Mouse (Mus musculus) MEL (cell line): ENCODE measurements around the gene Rlf. TPM values are rescaled to one million over a fixed set of nuclear protein-coding genes. Genes with fewer than 3 reads are reported as not detected.

Source experiments
- DNase-seq: peaks from one replicate; pipeline ENCODE4 v3.0.0; 2011; ENCODE audit warnings: low read depth, low spot score
- H3K27ac ChIP-seq: 2 replicates; pipeline ENCODE4 v1.5.1; 2012; ENCODE audit warnings: low read depth, mild to moderate bottlenecking, control low read depth, low read length, moderate library complexity; ENCODE audit not compliant: control insufficient read depth
- H3K27me3 ChIP-seq, 2 experiments: fragments of 150-350 bp in 1 of 2; sonication (generic) in 1 of 2; 2 replicates each; pipeline ENCODE4 v1.6.1; 2012; ENCODE audit warnings: low read length in 2 of 2, mild to moderate bottlenecking in 2 of 2, improper control_type of control experiment in 1 of 2, moderate library complexity in 1 of 2; ENCODE audit not compliant: insufficient read depth in 2 of 2, control insufficient read depth in 1 of 2
- H3K36me3 ChIP-seq, 2 experiments: 2 replicates each; pipeline ENCODE4 v1.6.1; 2012 to 2014; ENCODE audit warnings: low read length in 2 of 2, improper control_type of control experiment in 1 of 2, inconsistent platforms in 1 of 2, mild to moderate bottlenecking in 1 of 2; ENCODE audit not compliant: insufficient read depth in 2 of 2, control insufficient read depth in 1 of 2
- H3K4me1 ChIP-seq, 2 experiments: fragments of 150-350 bp in 1 of 2; sonication (generic) in 1 of 2; 2 replicates each; pipeline ENCODE4 v1.6.1; 2012; ENCODE audit warnings: low read length in 2 of 2, improper control_type of control experiment in 1 of 2, mild to moderate bottlenecking in 1 of 2; ENCODE audit not compliant: insufficient read depth in 2 of 2, control insufficient read depth in 1 of 2
- H3K4me3 ChIP-seq, 2 experiments: fragments of 150-350 bp in 1 of 2; sonication (generic) in 1 of 2; 2 replicates each; pipeline ENCODE4 v1.5.1; 2012; ENCODE audit warnings: low read depth in 2 of 2, low read length in 2 of 2, mild to moderate bottlenecking in 2 of 2, moderate library complexity in 2 of 2, control low read depth in 1 of 2, improper control_type of control experiment in 1 of 2; ENCODE audit not compliant: control insufficient read depth in 1 of 2, insufficient read depth in 1 of 2
- H3K79me2 ChIP-seq: 2 replicates; pipeline ENCODE4 v1.6.1; 2012; ENCODE audit warnings: mild to moderate bottlenecking, low read length, moderate library complexity; ENCODE audit not compliant: control insufficient read depth, poor library complexity, insufficient read depth
- H3K9ac ChIP-seq: 2 replicates; pipeline ENCODE4 v1.6.1; 2012; ENCODE audit warnings: low read depth, mild to moderate bottlenecking, control low read depth, low read length, moderate library complexity; ENCODE audit not compliant: control insufficient read depth, poor library complexity, severe bottlenecking
- H3K9me3 ChIP-seq: fragments of 150-350 bp; sonication (generic); replicated peaks from 2 replicates; pipeline ENCODE4 v1.6.1; 2012; ENCODE audit warnings: mild to moderate bottlenecking, low read length, improper control_type of control experiment, moderate library complexity; ENCODE audit not compliant: insufficient read depth
- CHD2 ChIP-seq: IDR thresholded peaks from 2 replicates; pipeline ENCODE4 v1.6.1; 2011; ENCODE audit warnings: low read length, improper control_type of control experiment
- E2F4 ChIP-seq: IDR thresholded peaks from 2 replicates; pipeline ENCODE4 v1.6.1; 2011; ENCODE audit warnings: low read depth, low read length, improper control_type of control experiment, borderline replicate concordance
- ETS1 ChIP-seq: IDR thresholded peaks from 2 replicates; pipeline ENCODE4 v1.6.1; 2012; ENCODE audit warnings: low read depth, mild to moderate bottlenecking, inconsistent platforms, low read length, improper control_type of control experiment, moderate library complexity
- HCFC1 ChIP-seq: IDR thresholded peaks from 2 replicates; pipeline ENCODE4 v1.6.1; 2012; ENCODE audit warnings: low read depth, mild to moderate bottlenecking, inconsistent platforms, low read length, improper control_type of control experiment, moderate library complexity
- MAFK ChIP-seq: IDR thresholded peaks from 2 replicates; pipeline ENCODE4 v1.6.1; 2011; ENCODE audit warnings: low read depth, mild to moderate bottlenecking, low read length, improper control_type of control experiment, borderline replicate concordance
- MAX ChIP-seq: IDR thresholded peaks from 2 replicates; pipeline ENCODE4 v1.6.1; 2011; ENCODE audit warnings: low read length, improper control_type of control experiment
- MYB ChIP-seq: IDR thresholded peaks from 2 replicates; pipeline ENCODE4 v1.6.1; 2011; ENCODE audit warnings: mild to moderate bottlenecking, low read depth, low read length, improper control_type of control experiment
- NELFE ChIP-seq: IDR thresholded peaks from 2 replicates; pipeline ENCODE4 v1.6.1; 2011; ENCODE audit warnings: low read depth, low read length, improper control_type of control experiment
- POLR2A ChIP-seq, 2 experiments: IDR thresholded peaks; 2 replicates each; pipeline ENCODE4 v1.6.1; 2011 to 2012; ENCODE audit warnings: low read length in 2 of 2, mild to moderate bottlenecking in 2 of 2, control low read depth in 1 of 2, improper control_type of control experiment in 1 of 2, low read depth in 1 of 2, moderate library complexity in 1 of 2; ENCODE audit not compliant: control insufficient read depth in 1 of 2, insufficient read depth in 1 of 2, poor library complexity in 1 of 2
- POLR2AphosphoS2 ChIP-seq: IDR thresholded peaks from 2 replicates; pipeline ENCODE4 v1.6.1; 2011; ENCODE audit warnings: low read length, improper control_type of control experiment
- RCOR1 ChIP-seq: IDR thresholded peaks from 2 replicates; pipeline ENCODE4 v1.6.1; 2012; ENCODE audit warnings: low read depth, mild to moderate bottlenecking, inconsistent platforms, low read length, improper control_type of control experiment
- SMC3 ChIP-seq: IDR thresholded peaks from 2 replicates; pipeline ENCODE4 v1.6.1; 2011; ENCODE audit warnings: low read depth, low read length, improper control_type of control experiment
- TAL1 ChIP-seq: IDR thresholded peaks from 2 replicates; pipeline ENCODE4 v1.6.1; 2012; ENCODE audit warnings: mild to moderate bottlenecking, inconsistent platforms, low read length, moderate library complexity, mixed read lengths
- UBTF ChIP-seq: IDR thresholded peaks from 2 replicates; pipeline ENCODE4 v1.6.1; 2012; ENCODE audit warnings: low read depth, mild to moderate bottlenecking, inconsistent platforms, low read length, improper control_type of control experiment, moderate library complexity, borderline replicate concordance; ENCODE audit not compliant: insufficient read depth
- USF2 ChIP-seq, 2 experiments: IDR thresholded peaks; 2 replicates each; pipeline ENCODE4 v1.6.1; 2011 to 2012; ENCODE audit warnings: improper control_type of control experiment in 2 of 2, low read length in 2 of 2, borderline replicate concordance in 1 of 2, inconsistent platforms in 1 of 2, low read depth in 1 of 2, mild to moderate bottlenecking in 1 of 2; ENCODE audit not compliant: insufficient read depth in 1 of 2
- ZKSCAN1 ChIP-seq: IDR thresholded peaks from 2 replicates; pipeline ENCODE4 v1.6.1; 2012; ENCODE audit warnings: low read depth, mild to moderate bottlenecking, inconsistent platforms, low read length, improper control_type of control experiment, moderate library complexity
- ZMIZ1 ChIP-seq: IDR thresholded peaks from 2 replicates; pipeline ENCODE4 v1.6.1; 2012; ENCODE audit warnings: low read depth, mild to moderate bottlenecking, inconsistent platforms, low read length, improper control_type of control experiment, moderate library complexity
- ZNF384 ChIP-seq: IDR thresholded peaks from 2 replicates; pipeline ENCODE4 v1.6.1; 2012; ENCODE audit warnings: low read depth, mild to moderate bottlenecking, inconsistent platforms, low read length, improper control_type of control experiment
- polyA plus RNA-seq, 2 experiments: library from polyadenylated mRNA; stranded (reverse) in 1 of 2; unstranded in 1 of 2; fragments of >175 nt in 1 of 2; fragments of >200 nt in 1 of 2; gene quantifications; 2 replicates each; pipeline versions ENCODE4 v1.2.1 to v1.2.4; 2012; ENCODE audit warnings: low replicate concordance in 2 of 2, low read depth in 1 of 2; ENCODE audit not compliant: insufficient read length in 2 of 2, insufficient read depth in 1 of 2, missing spikeins in 1 of 2
- total RNA-seq: library from RNA; depleted of rRNA; stranded (reverse); fragments of 300-350 nt; gene quantifications from 2 replicates; pipeline ENCODE4 v1.2.3, GENCODE M21; 2012

Gene Rlf
- total and polyA plus RNA-seq, 3 experiments, result 14.1 to 54.0 (median 17.3) TPM

- no peak overlapping the region for H3K4me3 ChIP-seq
- no peaks in the 10 kb centered on the region for H3K9me3 ChIP-seq
- TF ChIP-seq USF2 (IDR thresholded peaks at IDR 0.05; ENCODE audit: borderline replicate concordance in 1 of 2, insufficient read depth in 1 of 2, low read depth in 1 of 2, low read length in 2 of 2), result no peak
- TF ChIP-seq TAL1, result no peak
- no peak for TF ChIP-seq ZMIZ1
- TF ChIP-seq POLR2AphosphoS2, result no peak
- no peak for TF ChIP-seq ETS1
- TF ChIP-seq MYB, result no peak
- TF ChIP-seq ZNF384, result no peak
- no peak for TF ChIP-seq HCFC1
- no peak for TF ChIP-seq SMC3
- no peak for TF ChIP-seq RCOR1
- no peak for TF ChIP-seq MAFK
- no peak for TF ChIP-seq E2F4
- TF ChIP-seq POLR2A (IDR thresholded peaks at IDR 0.05; ENCODE audit: control insufficient read depth in 1 of 2, insufficient read depth in 1 of 2, low read depth in 1 of 2, low read length in 2 of 2, poor library complexity in 1 of 2), result no peak
- no peak for TF ChIP-seq ZKSCAN1
- no peak for TF ChIP-seq UBTF
- TF ChIP-seq CHD2, result no peak
- no peak for TF ChIP-seq NELFE
- no peak overlapping the region for H3K9ac ChIP-seq
- peaks cover 11 to 12% of the 10 kb centered on the region in 2 experiments for H3K4me1 ChIP-seq
- H3K27ac ChIP-seq, result no peak overlapping the region
- peaks cover 84% of the 10 kb centered on the region for H3K79me2 ChIP-seq
- peaks cover 6 to 15% of the 10 kb centered on the region in 2 experiments for H3K36me3 ChIP-seq
- H3K27me3 ChIP-seq, result no peaks in the 10 kb centered on the region
- no peak for DNase-seq
These were observed 6.0 kb downstream of the Rlf start for GRCm38 (mm10) chr4:121208911-121209310.

GRCm38 (mm10) chr4:121197856-121198255 lies 17.0 kb downstream of the Rlf start:
- H3K36me3 ChIP-seq, result peaks cover 3 to 7% of the 10 kb centered on the region in 2 experiments
- DNase-seq, result no peak
- H3K9me3 ChIP-seq, result no peaks in the 10 kb centered on the region
- peaks cover 2% of the 10 kb centered on the region in 2 experiments; a peak in 2 of 4 replicates for H3K4me1 ChIP-seq
- peaks cover 47% of the 10 kb centered on the region for H3K79me2 ChIP-seq
- no peak overlapping the region for H3K9ac ChIP-seq
- H3K4me3 ChIP-seq, result no peak overlapping the region
- H3K27me3 ChIP-seq, result no peaks in the 10 kb centered on the region
- no peak overlapping the region for H3K27ac ChIP-seq
- TF ChIP-seq MAFK, result no peak
- TF ChIP-seq MAX, result no peak
- no peak for TF ChIP-seq E2F4
